Mouse (Mus musculus) kidney, postnatal 10 days (tissue): ENCODE measurements around the gene Ovch2.
A peak's percentile ranks its signal among the peaks of the same experiment; 100 is the strongest.

Experiments used
- DNase-seq: peaks from one replicate; pipeline ENCODE4 v3.0.0; 2021; ENCODE audit warnings: mixed read lengths

The Ovch2 gene

GRCm38 (mm10) chr7:107742963-107743465, 58.0 kb downstream of the Ovch2 start:
- DNase-seq, result no peak

GRCm38 (mm10) chr7:107738726-107739125, 62.3 kb downstream of the Ovch2 start:
- peak; percentile 62 for DNase-seq

GRCm38 (mm10) chr7:107733162-107733561, 67.8 kb downstream of the Ovch2 start:
- no peak for DNase-seq
